Mouse (Mus musculus) liver, embryonic 12.5 days (tissue): ENCODE measurements around the gene Tmtc4. TPM values are rescaled to one million over a fixed set of nuclear protein-coding genes. Genes with fewer than 3 reads are reported as not detected.
A peak's percentile ranks its signal among the peaks of the same experiment; 100 is the strongest.

Experiments
- ATAC-seq: fragments of 200-750 bp; cut with Nextera tagmentation; 2 replicates; pipeline ENCODE4 v1.8.0; 2017; ENCODE audit warnings: moderate number of reproducible peaks, mild to moderate bottlenecking, moderate library complexity
- H3K27ac ChIP-seq: fragments of 300-500 bp; sonication (generic); 2 replicates; pipeline ENCODE4 v1.5.1; 2016; ENCODE audit warnings: mild to moderate bottlenecking
- H3K27me3 ChIP-seq: fragments of 300-500 bp; sonication (generic); replicated peaks from 2 replicates; pipeline ENCODE4 v1.6.1; 2016; ENCODE audit warnings: mild to moderate bottlenecking, moderate library complexity
- H3K36me3 ChIP-seq: fragments of 300-500 bp; sonication (generic); 2 replicates; pipeline ENCODE4 v1.6.1; 2016; ENCODE audit warnings: mild to moderate bottlenecking, moderate library complexity
- H3K4me1 ChIP-seq: fragments of 300-500 bp; sonication (generic); 2 replicates; pipeline ENCODE4 v1.6.1; 2016
- H3K4me2 ChIP-seq: fragments of 300-500 bp; sonication (generic); 2 replicates; pipeline ENCODE4 v1.6.1; 2016; ENCODE audit warnings: mild to moderate bottlenecking, moderate library complexity
- H3K4me3 ChIP-seq: fragments of 300-500 bp; sonication (generic); 2 replicates; pipeline ENCODE4 v1.5.1; 2016; ENCODE audit warnings: mild to moderate bottlenecking, moderate library complexity
- H3K9ac ChIP-seq: fragments of 300-500 bp; sonication (generic); 2 replicates; pipeline ENCODE4 v1.6.1; 2016; ENCODE audit warnings: mild to moderate bottlenecking, moderate library complexity
- H3K9me3 ChIP-seq: fragments of 300-500 bp; sonication (generic); replicated peaks from 2 replicates; pipeline ENCODE4 v1.6.1; 2016; ENCODE audit warnings: mild to moderate bottlenecking, moderate library complexity
- WGBS: fragments of 180-500 bp; shearing (Covaris S2); methylation state at CpG from one replicate; pipeline ENCODE4 v1.1.7; 2016; ENCODE audit not compliant: insufficient replicate concordance; 5-methylcytosine and 5-hydroxymethylcytosine counted together
- polyA plus RNA-seq: library from polyadenylated mRNA; unstranded; fragments of >200 nt; fragmentation: Nextera tagmentation; extraction: Ambion mirVana; gene quantifications from 2 replicates; pipeline ENCODE4 v1.2.1, GENCODE M21; 2016

Tmtc4 gene
- polyA plus RNA-seq, 1 experiment from 2014 or later, result 3.8 TPM

DNA sequence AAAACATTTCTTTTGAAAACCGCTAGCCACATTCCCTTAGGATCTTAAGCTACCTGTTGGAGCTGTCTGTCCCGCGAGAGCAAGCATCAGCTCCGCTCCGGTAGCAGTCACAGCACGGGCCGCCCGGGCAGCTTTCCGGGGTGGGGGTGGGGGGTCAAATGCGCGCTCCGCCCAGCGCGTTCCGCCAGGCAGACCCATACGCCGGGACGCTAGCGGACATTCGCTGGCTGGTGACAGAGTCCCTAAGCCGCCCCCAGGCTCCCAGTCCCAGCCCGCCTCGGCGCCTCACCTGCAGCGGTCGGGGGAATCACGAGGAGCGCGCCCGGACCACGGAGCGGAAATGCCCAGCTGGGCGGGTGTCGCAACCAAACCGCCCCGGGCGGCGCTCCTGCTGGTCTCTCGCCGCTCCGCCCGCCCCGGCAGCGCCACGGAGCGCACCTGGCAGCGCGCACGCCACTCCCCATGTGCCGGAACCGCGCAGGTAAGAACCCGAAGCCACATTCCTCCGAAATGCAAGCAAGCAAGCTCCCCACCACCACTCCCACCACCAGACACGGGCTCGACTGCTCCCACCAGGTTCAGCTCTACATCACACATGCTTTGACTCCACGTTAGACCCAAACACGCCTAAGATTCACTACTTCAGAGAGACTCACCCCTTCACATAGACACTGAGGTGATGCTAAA, 70.9 kb downstream of the Tmtc4 start:
- peaks cover 7% of the 10 kb centered on the region; the same call in 1 of the 2 replicates for H3K4me1 ChIP-seq
- H3K36me3 ChIP-seq, result no peaks in the 10 kb centered on the region
- no peaks in the 10 kb centered on the region; the same call in 1 of the 2 replicates for H3K27me3 ChIP-seq
- peak overlapping the region; percentile 74 for H3K4me3 ChIP-seq
- ATAC-seq, result peak; percentile 88
- H3K9ac ChIP-seq, result peak overlapping the region; percentile 73
- peak overlapping the region; percentile 63; the same call in 1 of the 2 replicates for H3K27ac ChIP-seq
- WGBS, result under 1% methylated on average over 57 of the region's 58 CpGs
- H3K9me3 ChIP-seq, result no peaks in the 10 kb centered on the region
- peak overlapping the region; percentile 89 for H3K4me2 ChIP-seq

DNA sequence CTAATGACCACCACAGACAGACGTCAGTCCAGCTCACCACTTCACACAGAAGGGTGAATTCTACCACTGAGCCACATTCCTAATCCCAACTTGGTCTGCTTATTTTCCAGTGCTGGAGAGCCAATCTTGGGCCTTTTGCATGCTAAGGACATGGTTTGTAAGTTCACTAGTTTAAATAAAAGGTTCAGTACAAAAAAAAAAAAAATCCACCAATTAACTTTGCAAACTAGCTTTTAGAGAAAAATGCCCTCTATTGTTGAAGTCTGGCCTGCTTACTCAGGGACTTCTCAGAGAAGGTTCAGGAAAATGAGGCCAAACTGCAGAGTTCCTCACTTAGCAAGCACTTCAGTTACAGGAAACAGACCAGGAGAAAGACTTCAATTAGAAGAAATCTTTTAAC, 71.7 kb downstream of the Tmtc4 start:
- peak overlapping the region; percentile 89 for H3K4me2 ChIP-seq
- no peaks in the 10 kb centered on the region; the same call in 1 of the 2 replicates for H3K27me3 ChIP-seq
- H3K36me3 ChIP-seq, result no peaks in the 10 kb centered on the region
- peaks cover 7% of the 10 kb centered on the region; the same call in 1 of the 2 replicates for H3K4me1 ChIP-seq
- no peak for ATAC-seq
- no peaks in the 10 kb centered on the region for H3K9me3 ChIP-seq
- H3K27ac ChIP-seq, result no peak overlapping the region
- peak overlapping the region; percentile 73 for H3K9ac ChIP-seq
- peak overlapping the region; percentile 74 for H3K4me3 ChIP-seq
- 60% methylated on average over 1 of the region's 1 CpGs for WGBS

DNA sequence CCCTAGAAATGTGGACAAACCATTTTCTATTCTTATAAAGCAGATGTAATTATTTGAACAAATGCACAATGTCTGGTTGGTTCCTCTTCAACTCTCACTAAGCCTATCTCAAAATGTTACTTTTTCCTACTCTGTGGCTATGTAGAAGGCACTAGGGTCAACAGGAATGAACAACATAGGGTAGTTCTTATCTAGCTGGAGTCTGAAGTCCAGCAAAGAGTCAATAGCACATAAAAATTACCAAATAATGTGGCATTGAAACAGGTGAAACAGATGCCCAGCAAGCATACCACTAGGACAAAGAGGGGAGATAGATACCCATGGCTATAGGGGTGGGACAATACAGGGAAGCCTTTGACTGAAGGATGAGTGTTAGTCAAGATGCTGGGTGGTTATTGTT, 72.6 kb downstream of the Tmtc4 start:
- H3K27me3 ChIP-seq, result no peaks in the 10 kb centered on the region; the same call in 1 of the 2 replicates
- H3K4me1 ChIP-seq, result peaks cover 7% of the 10 kb centered on the region; the same call in 1 of the 2 replicates
- H3K9ac ChIP-seq, result no peak overlapping the region
- H3K4me2 ChIP-seq, result peak overlapping the region; percentile 89; the same call in 1 of the 2 replicates
- H3K9me3 ChIP-seq, result no peaks in the 10 kb centered on the region
- ATAC-seq, result no peak
- H3K4me3 ChIP-seq, result no peak overlapping the region
- H3K27ac ChIP-seq, result no peak overlapping the region
- H3K36me3 ChIP-seq, result no peaks in the 10 kb centered on the region

DNA sequence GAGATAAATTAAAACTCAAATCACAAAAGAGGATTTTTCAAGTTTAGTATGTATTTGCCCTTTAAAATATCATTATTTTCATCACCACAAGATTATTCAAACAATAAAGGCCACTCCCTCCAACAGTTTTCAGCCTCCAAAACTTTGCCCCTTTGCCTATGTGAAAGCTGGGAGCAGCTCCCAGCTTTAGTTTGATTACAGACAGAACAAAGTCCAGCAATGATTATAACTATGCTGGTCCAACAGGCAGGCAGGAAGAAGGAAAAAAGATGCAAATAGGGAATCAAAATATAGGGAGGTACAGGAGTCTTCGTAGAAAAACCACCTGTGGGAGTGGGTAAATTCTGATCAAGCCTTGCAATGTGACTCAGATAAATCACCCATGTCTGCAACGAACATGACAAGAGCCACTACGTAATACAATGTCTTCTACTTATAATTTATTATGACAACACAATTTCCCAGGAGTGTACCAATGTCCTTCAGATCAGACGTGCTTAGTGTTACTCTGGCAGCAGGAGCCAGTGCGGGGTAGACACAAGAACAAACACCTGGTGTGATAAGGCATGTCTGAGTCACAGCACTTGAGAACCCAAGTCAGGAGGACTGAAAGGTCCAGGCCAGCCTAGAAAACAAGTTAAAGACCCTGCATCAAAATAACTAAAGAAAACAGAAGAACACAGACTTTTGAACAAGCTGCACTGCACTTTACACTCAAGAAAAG, 74.3 kb downstream of the Tmtc4 start:
- Histone ChIP-seq H3K4me3 (no peak overlapping the region), H3K27me3 (no peaks in the 10 kb centered on the region; the same call in 1 of the 2 replicates), H3K9me3 (no peaks in the 10 kb centered on the region), H3K4me1 (peaks cover 7% of the 10 kb centered on the region; the same call in 1 of the 2 replicates), H3K36me3 (peaks cover 4% of the 10 kb centered on the region; the same call in 1 of the 2 replicates), H3K27ac (no peak overlapping the region), H3K9ac (no peak overlapping the region), H3K4me2 (no peak overlapping the region)
- no peak for ATAC-seq
- WGBS, result 66% methylated on average over 5 of the region's 5 CpGs

DNA sequence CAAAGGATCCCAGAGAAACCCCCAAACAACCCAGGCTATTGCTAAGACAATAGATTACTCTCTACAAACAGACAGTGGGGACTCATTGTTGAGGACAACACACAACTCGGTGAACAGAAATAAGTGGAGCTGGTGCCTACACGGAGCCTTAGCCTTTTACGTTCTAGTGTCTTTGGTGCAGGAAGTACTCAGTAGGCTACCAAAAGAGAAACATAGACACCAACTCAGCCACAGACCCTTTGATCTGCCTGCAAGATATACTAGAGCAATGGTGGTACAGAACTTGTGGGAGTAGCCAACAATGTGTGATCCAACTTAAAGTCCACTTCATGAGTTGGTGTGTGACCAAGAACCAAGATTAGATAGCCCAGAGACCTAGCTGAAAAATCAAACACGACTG, 75.8 kb downstream of the Tmtc4 start:
- H3K4me2 ChIP-seq, result no peak overlapping the region
- no peaks in the 10 kb centered on the region for H3K9me3 ChIP-seq
- H3K27me3 ChIP-seq, result no peaks in the 10 kb centered on the region
- 0 out of 2 replicates have a peak, but pooled peaks cover 7% of the 10 kb centered on the region for H3K4me1 ChIP-seq
- H3K27ac ChIP-seq, result no peak overlapping the region
- no peak overlapping the region for H3K9ac ChIP-seq
- no peak overlapping the region for H3K4me3 ChIP-seq
- ATAC-seq, result no peak
- peaks cover 4% of the 10 kb centered on the region; the same call in 1 of the 2 replicates for H3K36me3 ChIP-seq
- WGBS, result 76% methylated on average over 4 of the region's 4 CpGs

DNA sequence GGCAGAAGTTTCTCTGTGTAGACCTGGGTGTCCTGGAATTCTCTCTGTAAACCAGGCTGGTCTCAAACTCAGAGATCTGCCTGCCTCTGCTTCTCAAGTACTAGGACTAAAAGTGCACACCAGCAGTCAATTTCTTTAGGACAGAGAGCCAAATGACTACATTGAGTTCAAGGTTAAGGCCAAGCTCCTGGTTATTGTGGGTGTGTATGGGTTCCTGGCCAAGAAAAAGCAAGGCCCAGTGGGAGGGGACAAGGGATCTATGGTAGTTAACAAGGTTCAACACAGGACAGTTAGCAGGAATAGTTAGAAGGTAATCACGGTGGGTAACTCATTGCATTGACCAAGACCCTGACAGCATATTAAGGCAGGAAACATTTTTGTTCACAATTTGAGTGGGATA, 78.8 kb downstream of the Tmtc4 start:
- Histone ChIP-seq H3K9ac (no peak overlapping the region), H3K4me1 (no peaks in the 10 kb centered on the region), H3K27ac (no peak overlapping the region), H3K4me3 (no peak overlapping the region), H3K9me3 (no peaks in the 10 kb centered on the region), H3K27me3 (no peaks in the 10 kb centered on the region), H3K4me2 (no peak overlapping the region), H3K36me3 (peaks cover 4% of the 10 kb centered on the region; the same call in 1 of the 2 replicates)
- ATAC-seq, result no peak
- 84% methylated on average over 1 of the region's 1 CpGs for WGBS

DNA sequence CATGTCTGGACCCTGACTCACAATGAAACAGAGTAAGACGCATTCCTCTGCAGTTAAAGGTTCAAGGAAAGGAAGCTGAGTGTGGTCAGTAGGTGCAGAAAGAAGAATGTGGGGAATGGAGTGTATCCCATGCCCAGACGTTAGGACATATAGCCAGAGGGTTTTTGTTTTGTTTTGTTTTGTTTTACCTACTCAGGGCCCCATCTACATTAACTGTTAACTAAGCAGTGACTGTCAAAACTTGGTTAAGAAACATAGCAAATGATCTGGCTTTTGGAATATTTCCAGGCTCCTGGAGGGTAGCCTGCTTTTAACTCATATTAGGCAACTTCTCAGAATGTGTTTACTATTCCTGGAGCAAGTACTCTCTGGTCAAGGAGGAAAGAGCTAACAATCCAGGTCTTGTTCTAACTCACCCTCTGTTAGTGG, 79.9 kb downstream of the Tmtc4 start:
- Histone ChIP-seq H3K9ac (no peak overlapping the region), H3K4me2 (no peak overlapping the region), H3K27me3 (no peaks in the 10 kb centered on the region), H3K9me3 (no peaks in the 10 kb centered on the region), H3K27ac (no peak overlapping the region), H3K36me3 (peaks cover 4% of the 10 kb centered on the region; the same call in 1 of the 2 replicates), H3K4me3 (no peak overlapping the region), H3K4me1 (no peaks in the 10 kb centered on the region)
- no peak for ATAC-seq
- 73% methylated on average over 2 of the region's 2 CpGs for WGBS

DNA sequence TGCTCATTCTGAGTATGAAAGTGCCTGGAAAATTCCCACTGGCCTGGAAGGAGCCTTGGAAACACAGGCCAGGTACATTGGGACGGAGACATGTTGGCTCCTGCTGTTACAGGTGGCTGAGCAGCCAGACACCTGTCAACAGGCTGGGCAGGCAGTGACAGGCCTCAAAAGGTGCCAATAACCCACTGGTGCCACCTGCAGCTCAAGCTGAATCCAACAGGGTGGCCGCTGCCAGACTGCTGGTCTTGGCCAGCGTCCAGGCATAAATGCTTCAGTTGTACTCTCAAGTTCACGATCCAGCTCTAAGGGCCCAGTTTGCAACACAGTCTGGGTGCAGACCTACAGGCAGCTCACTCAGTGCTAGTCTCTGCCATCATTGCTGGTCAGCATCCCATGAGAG, 81.0 kb downstream of the Tmtc4 start:
- no peak for ATAC-seq
- 81% methylated on average over 4 of the region's 4 CpGs for WGBS
- H3K4me3 ChIP-seq, result no peak overlapping the region
- peaks cover 4% of the 10 kb centered on the region; the same call in 1 of the 2 replicates for H3K36me3 ChIP-seq
- H3K9me3 ChIP-seq, result no peaks in the 10 kb centered on the region
- no peak overlapping the region for H3K27ac ChIP-seq
- no peaks in the 10 kb centered on the region for H3K27me3 ChIP-seq
- no peaks in the 10 kb centered on the region for H3K4me1 ChIP-seq
- H3K9ac ChIP-seq, result no peak overlapping the region
- H3K4me2 ChIP-seq, result no peak overlapping the region

DNA sequence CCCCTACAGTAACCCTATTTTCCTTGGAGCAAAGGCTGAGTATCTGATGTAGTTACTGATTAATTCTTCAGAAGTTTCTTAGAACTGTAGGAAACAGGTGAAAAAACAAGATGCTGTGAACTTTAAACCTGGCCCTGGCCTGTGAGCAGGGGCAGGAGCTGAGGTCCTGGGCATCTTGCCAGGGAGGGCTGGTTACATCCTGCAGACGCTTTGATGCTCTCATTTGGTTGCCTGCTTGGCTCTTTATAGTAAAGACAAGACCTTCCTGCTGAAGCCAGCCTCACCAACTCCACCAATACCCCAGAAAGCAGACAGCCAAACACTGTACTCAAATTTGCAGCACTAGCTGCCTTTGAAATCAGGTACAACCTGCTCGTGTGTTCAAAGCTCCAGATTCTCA, 81.7 kb downstream of the Tmtc4 start:
- Histone ChIP-seq H3K4me3 (no peak overlapping the region), H3K27ac (no peak overlapping the region), H3K9me3 (no peaks in the 10 kb centered on the region), H3K4me2 (no peak overlapping the region), H3K4me1 (no peaks in the 10 kb centered on the region), H3K9ac (no peak overlapping the region), H3K27me3 (no peaks in the 10 kb centered on the region), H3K36me3 (peaks cover 4% of the 10 kb centered on the region; the same call in 1 of the 2 replicates)
- ATAC-seq, result no peak
- WGBS, result 70% methylated on average over 2 of the region's 2 CpGs

DNA sequence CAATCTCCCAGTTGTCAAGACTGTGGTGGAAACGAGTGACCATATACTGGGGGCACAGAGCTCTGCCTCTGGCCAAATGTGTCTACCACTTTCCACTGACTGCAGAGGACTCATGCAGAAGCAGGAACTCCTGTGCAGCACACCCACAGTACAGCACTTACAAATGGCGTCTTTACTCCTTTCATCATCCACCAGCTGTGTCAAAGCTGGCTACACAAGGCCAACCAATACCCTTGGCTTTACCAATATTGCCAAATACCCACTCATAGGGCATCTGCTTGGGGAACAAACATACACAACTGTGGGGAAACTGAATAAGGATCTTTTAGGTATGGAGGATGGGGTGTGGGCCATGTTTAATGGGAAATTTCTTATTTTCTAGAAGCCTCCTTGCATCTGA, 82.1 kb downstream of the Tmtc4 start:
- 58% methylated on average over 2 of the region's 2 CpGs for WGBS
- H3K27ac ChIP-seq, result no peak overlapping the region
- no peaks in the 10 kb centered on the region for H3K9me3 ChIP-seq
- no peaks in the 10 kb centered on the region for H3K27me3 ChIP-seq
- H3K36me3 ChIP-seq, result peaks cover 4% of the 10 kb centered on the region; the same call in 1 of the 2 replicates
- no peaks in the 10 kb centered on the region for H3K4me1 ChIP-seq
- 0 out of 2 replicates have a peak, but pooled peaks have one; percentile 21 for ATAC-seq
- no peak overlapping the region for H3K4me2 ChIP-seq
- H3K9ac ChIP-seq, result no peak overlapping the region
- no peak overlapping the region for H3K4me3 ChIP-seq

DNA sequence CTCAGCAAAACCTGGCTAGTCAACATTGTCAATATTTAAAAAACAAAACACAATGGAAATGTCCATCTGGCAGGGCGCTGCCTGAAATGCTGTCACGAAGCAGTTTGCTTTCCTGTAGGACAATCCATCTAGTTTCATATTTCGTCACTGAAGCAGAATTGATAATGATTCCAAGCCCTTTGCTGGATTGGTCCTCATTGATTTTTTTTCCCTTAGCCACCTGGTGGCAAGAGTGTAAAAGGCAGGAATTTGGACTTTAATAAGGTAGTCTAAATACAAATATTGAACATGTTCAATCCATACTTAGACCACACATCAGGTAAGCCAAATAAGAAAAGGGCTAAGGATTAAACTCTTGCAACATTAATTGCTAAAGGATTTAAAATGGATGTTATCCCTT, 82.7 kb downstream of the Tmtc4 start:
- Histone ChIP-seq H3K9me3 (no peaks in the 10 kb centered on the region), H3K4me1 (no peaks in the 10 kb centered on the region), H3K27me3 (no peaks in the 10 kb centered on the region), H3K9ac (no peak overlapping the region), H3K4me2 (no peak overlapping the region), H3K36me3 (peaks cover 4% of the 10 kb centered on the region; the same call in 1 of the 2 replicates), H3K4me3 (no peak overlapping the region), H3K27ac (no peak overlapping the region)
- no peak for ATAC-seq
- WGBS, result 69% methylated on average over 3 of the region's 3 CpGs

DNA sequence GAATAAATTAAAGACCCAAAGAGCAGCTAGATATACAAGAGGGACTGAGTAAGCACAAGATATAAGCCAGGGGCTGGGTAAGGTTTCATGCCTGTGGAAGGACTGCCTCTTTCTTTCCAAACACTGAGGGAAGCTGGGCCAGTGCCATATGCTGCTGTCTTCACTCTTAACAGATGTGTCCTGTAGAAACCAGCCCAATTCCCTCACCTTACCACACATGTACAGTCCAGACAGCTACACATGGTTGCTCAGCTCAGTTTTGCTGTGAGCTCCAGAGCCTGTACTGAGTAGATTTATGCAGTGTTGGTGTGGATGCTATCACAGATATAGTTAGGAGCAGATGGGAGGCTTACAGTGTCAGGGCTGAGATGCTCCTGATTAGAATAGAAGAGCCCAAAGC, 83.2 kb downstream of the Tmtc4 start:
- peak; percentile 24; the same call in 1 of the 2 replicates for ATAC-seq

More for the DNA sequence above, 83.2 kb downstream of the Tmtc4 start:
- Histone ChIP-seq H3K4me3 (no peak overlapping the region), H3K4me1 (no peaks in the 10 kb centered on the region), H3K27me3 (no peaks in the 10 kb centered on the region), H3K9me3 (no peaks in the 10 kb centered on the region), H3K36me3 (peaks cover 7% of the 10 kb centered on the region; the same call in 1 of the 2 replicates), H3K9ac (no peak overlapping the region), H3K27ac (no peak overlapping the region), H3K4me2 (no peak overlapping the region)
